Mouse (Mus musculus) small intestine, adult 2 months (tissue): Measurements from ENCODE around the gene Gm49320. TPM values are rescaled to one million over a fixed set of nuclear protein-coding genes. Genes with fewer than 3 reads are reported as not detected.

Experiments
- H3K27ac ChIP-seq: fragments of 200-500 bp; 2 replicates; pipeline ENCODE4 v1.5.1; 2012; ENCODE audit warnings: low read depth, low read length, control low read depth, inconsistent platforms; ENCODE audit not compliant: insufficient read depth
- H3K27me3 ChIP-seq: fragments of 200-500 bp; 2 replicates; pipeline ENCODE4 v1.6.1; 2012; ENCODE audit warnings: mild to moderate bottlenecking, moderate library complexity, low read length, inconsistent platforms; ENCODE audit not compliant: control insufficient read depth, insufficient read depth
- H3K36me3 ChIP-seq: fragments of 200-500 bp; 2 replicates; pipeline ENCODE4 v1.6.1; 2012; ENCODE audit warnings: mild to moderate bottlenecking, low read length, control low read depth, inconsistent platforms; ENCODE audit not compliant: control insufficient read depth, insufficient read depth
- H3K4me1 ChIP-seq: fragments of 200-500 bp; 2 replicates; pipeline ENCODE4 v1.6.1; 2012; ENCODE audit warnings: low read length, inconsistent platforms, mixed read lengths; ENCODE audit not compliant: control insufficient read depth, insufficient read depth, insufficient read length
- H3K4me3 ChIP-seq: fragments of 200-500 bp; 2 replicates; pipeline ENCODE4 v1.5.1; 2012; ENCODE audit warnings: low read depth, mild to moderate bottlenecking, control low read depth, inconsistent platforms, low read length, moderate library complexity
- CTCF ChIP-seq: fragments of 200-500 bp; IDR thresholded peaks from 2 replicates; pipeline ENCODE4 v1.5.1; 2012; ENCODE audit warnings: low read depth, mild to moderate bottlenecking, control low read depth, inconsistent platforms, low read length, moderate library complexity, mixed read lengths; ENCODE audit not compliant: insufficient replicate concordance, insufficient read length; ENCODE audit errors: extremely low read depth
- POLR2A ChIP-seq: fragments of 200-500 bp; IDR thresholded peaks from 2 replicates; pipeline ENCODE4 v1.6.1; 2012; ENCODE audit warnings: low read depth, mild to moderate bottlenecking, control low read depth, inconsistent platforms, low read length, moderate library complexity
- WGBS: fragments of 180-500 bp; shearing (Covaris S2); methylation state at CpG from one replicate; pipeline ENCODE4 v1.1.7; 2018; 5-methylcytosine and 5-hydroxymethylcytosine counted together
- polyA plus RNA-seq: library from polyadenylated mRNA; depleted of rRNA; stranded (reverse); fragments of >200 nt; gene quantifications from 2 replicates; pipeline ENCODE4 v1.2.3, GENCODE M21; 2012

Gene Gm49320
- polyA plus RNA-seq, 1 experiment: 0.93 TPM

DNA sequence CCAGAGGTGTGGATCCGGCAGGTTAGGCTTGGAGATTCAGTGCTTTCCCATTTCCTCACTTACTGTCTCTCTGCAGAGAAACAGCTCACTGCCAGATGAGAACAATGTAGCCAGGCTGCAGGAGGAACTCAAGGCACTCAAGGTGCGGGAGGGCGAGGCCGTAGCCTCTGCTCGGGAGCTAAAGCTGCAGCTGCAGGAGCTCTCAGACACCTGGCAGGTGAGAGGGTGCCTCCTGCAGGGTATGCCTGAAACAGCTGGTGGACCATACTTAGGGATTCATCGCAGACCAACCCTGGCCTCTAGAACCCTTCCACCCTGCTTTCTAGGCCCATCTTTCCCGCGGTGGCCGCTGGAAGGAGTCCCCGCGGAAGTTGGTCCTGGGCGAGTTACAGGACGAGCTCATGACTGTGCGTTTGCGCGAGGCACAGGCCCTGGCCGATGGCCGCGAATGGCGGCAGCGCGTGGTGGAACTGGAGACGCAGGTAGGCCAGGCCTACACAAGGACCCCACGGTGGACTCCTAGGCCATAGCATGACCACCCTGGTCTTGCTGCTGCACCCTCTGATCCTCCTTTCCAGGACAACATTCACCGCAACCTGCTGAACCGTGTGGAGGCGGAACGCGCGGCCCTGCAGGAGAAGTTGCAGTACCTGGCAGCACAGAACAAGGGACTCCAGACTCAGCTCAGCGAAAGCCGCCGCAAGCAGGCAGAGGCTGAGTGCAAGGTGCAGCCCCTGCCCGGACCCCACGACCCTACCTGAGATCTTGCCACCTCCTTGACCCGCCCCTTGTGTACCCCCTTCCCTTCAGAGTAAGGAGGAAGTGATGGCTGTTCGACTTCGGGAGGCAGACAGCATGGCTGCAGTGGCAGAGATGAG, 33.2 kb upstream of the Gm49320 start:
- peaks cover 11% of the 10 kb centered on the region for H3K4me1 ChIP-seq
- no peak overlapping the region for H3K4me3 ChIP-seq
- 0 out of 2 replicates have a peak, but pooled peaks cover 2% of the 10 kb centered on the region for H3K36me3 ChIP-seq
- no peak overlapping the region for H3K27ac ChIP-seq
- no peaks in the 10 kb centered on the region for H3K27me3 ChIP-seq
- WGBS: 71% methylated on average over 38 of the region's 38 CpGs
- TF ChIP-seq POLR2A: no peak
- no peak for TF ChIP-seq CTCF

GRCm38 (mm10) chr8:4206182-4207015, 32.3 kb upstream of the Gm49320 start:
- WGBS: 51% methylated on average over 44 of the region's 44 CpGs
- 0 out of 2 replicates have a peak, but pooled peaks cover 2% of the 10 kb centered on the region for H3K36me3 ChIP-seq
- peaks cover 11% of the 10 kb centered on the region for H3K4me1 ChIP-seq
- H3K27ac ChIP-seq: no peak overlapping the region
- H3K4me3 ChIP-seq: no peak overlapping the region
- TF ChIP-seq CTCF: no peak
- TF ChIP-seq POLR2A: no peak
- no peaks in the 10 kb centered on the region for H3K27me3 ChIP-seq

GRCm38 (mm10) chr8:4207016-4207350, 31.7 kb upstream of the Gm49320 start:
- 46% methylated on average over 2 of the region's 2 CpGs for WGBS
- no peak overlapping the region for H3K4me3 ChIP-seq
- no peak overlapping the region for H3K27ac ChIP-seq
- H3K4me1 ChIP-seq: peaks cover 11% of the 10 kb centered on the region
- H3K36me3 ChIP-seq: 0 out of 2 replicates have a peak, but pooled peaks cover 2% of the 10 kb centered on the region
- TF ChIP-seq POLR2A (no peak), CTCF (no peak)
- H3K27me3 ChIP-seq: no peaks in the 10 kb centered on the region

- H3K36me3 ChIP-seq: 0 out of 2 replicates have a peak, but pooled peaks cover under 1% of the 10 kb centered on the region
- H3K27ac ChIP-seq: no peak overlapping the region
- H3K4me3 ChIP-seq: no peak overlapping the region
- 69% methylated on average over 6 of the region's 6 CpGs for WGBS
- TF ChIP-seq CTCF: no peak
- no peak for TF ChIP-seq POLR2A
- H3K4me1 ChIP-seq: peaks cover 28% of the 10 kb centered on the region
- peaks cover 9% of the 10 kb centered on the region; the same call in 1 of the 2 replicates for H3K27me3 ChIP-seq
Measured at GRCm38 (mm10) chr8:4211097-4211496, 27.6 kb upstream of the Gm49320 start.

DNA sequence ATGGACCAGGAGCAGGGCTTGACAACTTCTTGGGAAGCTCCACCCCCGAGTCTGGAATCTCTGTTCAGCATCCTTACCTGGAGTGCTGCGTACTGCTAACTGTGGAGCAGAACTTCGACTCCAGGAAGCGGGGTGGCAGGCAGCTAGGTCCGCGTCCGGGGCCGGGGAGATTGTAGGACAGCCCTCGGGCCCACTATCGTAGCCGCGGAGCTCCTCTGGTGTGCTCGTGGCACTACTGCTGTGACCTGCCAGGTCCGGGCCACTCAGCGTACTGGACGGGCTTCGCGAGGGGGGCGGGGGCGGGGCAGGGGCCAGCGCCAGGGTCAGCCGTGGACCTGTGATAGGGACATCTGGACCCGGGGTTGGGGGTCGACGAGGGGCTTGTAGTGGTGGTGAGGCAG, 25.9 kb upstream of the Gm49320 start:
- 1% methylated on average over 25 of the region's 25 CpGs for WGBS
- Histone ChIP-seq H3K36me3 (no peaks in the 10 kb centered on the region), H3K27me3 (peaks cover 26% of the 10 kb centered on the region), H3K4me3 (peak overlapping the region; percentile 60), H3K4me1 (peaks cover 21% of the 10 kb centered on the region), H3K27ac (no peak overlapping the region)
- TF ChIP-seq POLR2A (no peak), CTCF (no peak)

GRCm38 (mm10) chr8:4213210-4214005, 25.3 kb upstream of the Gm49320 start:
- WGBS: 3% methylated on average over 18 of the region's 18 CpGs
- 0 out of 2 replicates have a peak overlapping the region, but pooled peaks have one; percentile 3 for H3K27ac ChIP-seq
- peaks cover 28% of the 10 kb centered on the region for H3K27me3 ChIP-seq

More at GRCm38 (mm10) chr8:4213210-4214005, 25.3 kb upstream of the Gm49320 start:
- Histone ChIP-seq H3K36me3 (no peaks in the 10 kb centered on the region), H3K4me1 (peaks cover 21% of the 10 kb centered on the region), H3K4me3 (peak overlapping the region; percentile 60)
- no peak for TF ChIP-seq CTCF
- no peak for TF ChIP-seq POLR2A
